Comparison of ENCODE assay signal across 9 mouse cellular contexts in genomic region chr17:15343071-15343822, GRCm38 (mm10). TPM values are rescaled to one million over a fixed set of nuclear protein-coding genes. Genes with fewer than 3 reads are reported as not detected.
DNase-seq lines count a peak whose midpoint lies in the region; ATAC-seq and TF ChIP-seq lines count a peak whose summit lies in the region.
"Had no signal": no experiment of that assay in that cellular context is flagged by ENCODE, and none has a peak within 500 bp of the region (broad histone marks: within the 10 kb centered on the region; RNA-seq: fewer than 3 reads in every experiment).

No protein-coding gene starts in this region.

- H3K36me3 ChIP-seq in kidney, embryonic 14.5 days (ENCODE audit: control insufficient read depth, insufficient read depth, low read length) = no peaks in the 10 kb centered on the region
- H3K36me3 ChIP-seq in hindbrain, postnatal 0 days (ENCODE audit: insufficient read depth, low read length) = no peaks in the 10 kb centered on the region
- H3K36me3 ChIP-seq in neural tube, embryonic 11.5 days (ENCODE audit: control insufficient read depth, insufficient read depth, low read length) = no peaks in the 10 kb centered on the region

- H3K4me2 ChIP-seq in kidney, embryonic 14.5 days (replicated peaks; ENCODE audit: low read depth, low read length) = 0 out of 2 replicates have a peak overlapping the region, but pooled peaks have one; percentile 11
- H3K4me2 ChIP-seq in hindbrain, postnatal 0 days (ENCODE audit: low read depth, low read length) = peak overlapping the region; percentile 34; the same call in 1 of the 2 replicates
- H3K4me2 ChIP-seq in neural tube, embryonic 11.5 days (ENCODE audit: low read depth) = peak overlapping the region; percentile 30

- H3K9ac ChIP-seq in kidney, embryonic 14.5 days (ENCODE audit: low read depth, low read length) = no peak overlapping the region
- no peak overlapping the region for H3K9ac ChIP-seq in hindbrain, postnatal 0 days (replicated peaks; ENCODE audit: low read length)
- no peak overlapping the region for H3K9ac ChIP-seq in neural tube, embryonic 11.5 days (ENCODE audit: low read length)

- DNase-seq in kidney, postnatal 4 days = no peak
- peak; percentile 82 for DNase-seq in embryo, embryonic 10 days (ENCODE audit: low spot score)
- DNase-seq in hindbrain, postnatal 0 days (ENCODE audit: low spot score) = peak; percentile 82
- peak; percentile 80 for DNase-seq in neural tube, embryonic 11.5 days (ENCODE audit: low spot score)
- DNase-seq in natural killer cell, adult 2 months (ENCODE audit: low spot score in 2 of 2) = no peak
- no peak for DNase-seq in spleen, adult 18-20 months

- H3K4me1 ChIP-seq in kidney, embryonic 14.5 days (ENCODE audit: control insufficient read depth, insufficient read depth, low read length) = peaks cover 5% of the 10 kb centered on the region; the same call in 1 of the 2 replicates
- H3K4me1 ChIP-seq in hindbrain, postnatal 0 days (ENCODE audit: insufficient read depth, low read length) = peaks cover 8% of the 10 kb centered on the region
- H3K4me1 ChIP-seq in neural tube, embryonic 11.5 days (ENCODE audit: control insufficient read depth, insufficient read depth, low read length) = peaks cover 14% of the 10 kb centered on the region; the same call in 1 of the 2 replicates

- no peak overlapping the region for H3K4me3 ChIP-seq in kidney, embryonic 14.5 days (ENCODE audit: low read length)
- H3K4me3 ChIP-seq in hindbrain, postnatal 0 days (ENCODE audit: low read length) = no peak overlapping the region
- H3K4me3 ChIP-seq in neural tube, embryonic 11.5 days (ENCODE audit: low read depth, low read length) = no peak overlapping the region

- peak; percentile 76 for ATAC-seq in kidney, embryonic 14.5 days (ENCODE audit: low FRiP score, low TSS enrichment)
- peak; percentile 91 for ATAC-seq in hindbrain, postnatal 0 days
- peak; percentile 94 for ATAC-seq in neural tube, embryonic 11.5 days (ENCODE audit: insufficient read depth, low FRiP score, low TSS enrichment)
- no peak for ATAC-seq in monocyte, adult 5-6 weeks (replicated peaks; ENCODE audit: insufficient number of reproducible peaks, low FRiP score, low TSS enrichment, poor library complexity, severe bottlenecking)

- 28% methylated on average over 14 of the region's 14 CpGs for WGBS in kidney, embryonic 14.5 days
- 22% methylated on average over 14 of the region's 14 CpGs for WGBS in hindbrain, postnatal 0 days
- 27% methylated on average over 14 of the region's 14 CpGs for WGBS in neural tube, embryonic 11.5 days

- TF ChIP-seq CTCF in hindbrain, postnatal 0 days (IDR thresholded peaks at IDR 0.05; ENCODE audit: low read depth) = no peak

- no peaks in the 10 kb centered on the region for H3K27me3 ChIP-seq in kidney, embryonic 14.5 days (ENCODE audit: control insufficient read depth, insufficient read depth, low read length)
- no peaks in the 10 kb centered on the region for H3K27me3 ChIP-seq in hindbrain, postnatal 0 days (ENCODE audit: insufficient read depth, low read length)
- no peaks in the 10 kb centered on the region for H3K27me3 ChIP-seq in neural tube, embryonic 11.5 days (ENCODE audit: control insufficient read depth, insufficient read depth, low read length)

- H3K27ac ChIP-seq in kidney, embryonic 14.5 days (ENCODE audit: low read depth, low read length) = no peak overlapping the region
- H3K27ac ChIP-seq in hindbrain, postnatal 0 days = peak overlapping the region; percentile 41; the same call in 1 of the 2 replicates
- no peak overlapping the region for H3K27ac ChIP-seq in neural tube, embryonic 11.5 days (ENCODE audit: low read depth, low read length)

- no peaks in the 10 kb centered on the region for H3K9me3 ChIP-seq in kidney, embryonic 14.5 days (ENCODE audit: control insufficient read depth, low read length)
- no peaks in the 10 kb centered on the region for H3K9me3 ChIP-seq in hindbrain, postnatal 0 days (ENCODE audit: low read length)
- no peaks in the 10 kb centered on the region for H3K9me3 ChIP-seq in neural tube, embryonic 11.5 days (ENCODE audit: control insufficient read depth, low read length)

RNA-seq across cellular contexts. Expression of gene Dll1, which starts 33.4 kb away (rescaled TPM):
- 16.4 and 24.6 TPM in 2 replicates for polyA plus RNA-seq in kidney, embryonic 14.5 days (2014; fragmentation: Nextera tagmentation; extraction: Ambion mirVana)
- 34.3 and 44.2 TPM in 2 replicates for total RNA-seq in hindbrain, postnatal 0 days (2014; rRNA removed)
- polyA plus RNA-seq in hindbrain, postnatal 0 days (2015; fragmentation: Nextera tagmentation; extraction: Ambion mirVana) = 10.1 and 10.9 TPM in 2 replicates
- polyA plus RNA-seq in neural tube, embryonic 11.5 days (2014; fragmentation: Nextera tagmentation; extraction: Ambion mirVana) = 57.7 and 64.2 TPM in 2 replicates
- total RNA-seq in monocyte, adult 5-6 weeks (2017) = 0.19 to 1.4 TPM in 2 of 3 replicates, not detected in the other
- total RNA-seq: MEL had no signal

RNA-seq across cellular contexts. Expression of gene Fam120b, which starts 52.8 kb away (rescaled TPM):
- polyA plus RNA-seq in kidney, embryonic 14.5 days (2014; fragmentation: Nextera tagmentation; extraction: Ambion mirVana) = 18.8 and 29.4 TPM in 2 replicates
- 36.8 and 40.8 TPM in 2 replicates for total RNA-seq in hindbrain, postnatal 0 days (2014; rRNA removed)
- polyA plus RNA-seq in hindbrain, postnatal 0 days (2015; fragmentation: Nextera tagmentation; extraction: Ambion mirVana) = 29.4 and 31.7 TPM in 2 replicates
- polyA plus RNA-seq in neural tube, embryonic 11.5 days (2014; fragmentation: Nextera tagmentation; extraction: Ambion mirVana) = 36.6 and 37.2 TPM in 2 replicates
- 25.5 to 42.6 TPM (median 29.4 TPM) in 3 replicates for total RNA-seq in monocyte, adult 5-6 weeks (2017)

Comparison
In these comparisons a context has a peak if more than half of its experiments do, and no peak if none do; other contexts are left out.
1. DNase-seq: peak in embryo, embryonic 10 days (single experiment), hindbrain, postnatal 0 days (single experiment) and neural tube, embryonic 11.5 days (single experiment); none in kidney, postnatal 4 days (0 of 2), natural killer cell, adult 2 months (0 of 2) and spleen, adult 18-20 months (0 of 2).
2. Peak in every context shown above with its lines, with median percentiles within 50 percentile points of each other: H3K4me2 ChIP-seq.